8 mouse cellular contexts compared by ENCODE assay signal in the genomic region with DNA sequence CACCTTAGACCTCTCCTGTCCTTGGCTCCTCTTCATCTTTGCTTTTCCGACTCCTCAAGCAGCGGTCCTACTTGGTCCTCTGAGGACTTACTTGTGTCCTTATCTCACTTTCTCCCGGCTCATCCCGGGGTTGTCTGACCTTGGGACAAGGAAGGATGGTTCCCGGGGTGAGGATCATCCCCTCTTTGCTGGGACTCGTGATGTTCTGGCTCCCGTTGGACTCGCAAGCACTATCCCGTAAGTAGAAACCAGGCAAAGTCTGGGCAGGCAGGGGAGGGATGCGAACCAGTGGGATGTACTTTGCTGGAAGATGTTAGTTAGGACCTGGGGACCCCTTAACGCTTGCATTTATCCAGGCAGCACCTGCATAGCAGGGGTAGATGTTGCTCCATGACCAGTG. TPM values are rescaled to one million over a fixed set of nuclear protein-coding genes. Genes with fewer than 3 reads are reported as not detected.
DNase-seq lines count a peak whose midpoint lies in the region; ATAC-seq and TF ChIP-seq lines count a peak whose summit lies in the region.

No protein-coding gene starts in this region.

- H3K27ac ChIP-seq in heart, embryonic 10.5 days = no peak overlapping the region
- H3K27ac ChIP-seq in forebrain, postnatal 0 days (ENCODE audit: low read depth, low read length) = no peak overlapping the region
- H3K27ac ChIP-seq in midbrain, embryonic 10.5 days (replicated peaks) = no peak overlapping the region

- ATAC-seq in forebrain, postnatal 0 days = no peak

- no peaks in the 10 kb centered on the region for H3K9me3 ChIP-seq in heart, embryonic 10.5 days
- H3K9me3 ChIP-seq in E14TG2a.4 (ENCODE audit: low read length) = no peaks in the 10 kb centered on the region
- H3K9me3 ChIP-seq in forebrain, postnatal 0 days (ENCODE audit: low read length) = no peaks in the 10 kb centered on the region
- H3K9me3 ChIP-seq in midbrain, embryonic 10.5 days (replicated peaks) = no peaks in the 10 kb centered on the region

- H3K4me3 ChIP-seq in heart, embryonic 10.5 days = peak overlapping the region; percentile 68
- H3K4me3 ChIP-seq in E14TG2a.4 (replicated peaks; ENCODE audit: low read length) = peak overlapping the region; percentile 75
- peak overlapping the region; percentile 41 for H3K4me3 ChIP-seq in forebrain, postnatal 0 days (ENCODE audit: low read depth, low read length)
- H3K4me3 ChIP-seq in midbrain, embryonic 10.5 days = peak overlapping the region; percentile 65

- peak overlapping the region; percentile 88 for H3K4me2 ChIP-seq in forebrain, postnatal 0 days (ENCODE audit: low read depth)

- no peak overlapping the region for H3K9ac ChIP-seq in forebrain, postnatal 0 days

- TF ChIP-seq CTCF in E14TG2a.4 (conservative IDR thresholded peaks at IDR 0.05; ENCODE audit: low read length) = no peak
- TF ChIP-seq CTCF in forebrain, postnatal 0 days (IDR thresholded peaks at IDR 0.05; ENCODE audit: low read depth) = no peak

- peaks cover 78% of the 10 kb centered on the region for H3K27me3 ChIP-seq in heart, embryonic 10.5 days (ENCODE audit: insufficient read depth, poor library complexity, severe bottlenecking)
- peaks cover 74% of the 10 kb centered on the region for H3K27me3 ChIP-seq in E14TG2a.4 (ENCODE audit: insufficient read depth, low read length)
- peaks cover 35% of the 10 kb centered on the region for H3K27me3 ChIP-seq in forebrain, postnatal 0 days (ENCODE audit: insufficient read depth, low read length)
- H3K27me3 ChIP-seq in midbrain, embryonic 10.5 days (ENCODE audit: low read depth, poor library complexity, severe bottlenecking) = peaks cover 81% of the 10 kb centered on the region

- H3K36me3 ChIP-seq in heart, embryonic 10.5 days = no peaks in the 10 kb centered on the region
- H3K36me3 ChIP-seq in E14TG2a.4 (ENCODE audit: insufficient read depth, low read length) = no peaks in the 10 kb centered on the region
- H3K36me3 ChIP-seq in forebrain, postnatal 0 days (ENCODE audit: insufficient read depth) = no peaks in the 10 kb centered on the region
- no peaks in the 10 kb centered on the region for H3K36me3 ChIP-seq in midbrain, embryonic 10.5 days

- H3K4me1 ChIP-seq in heart, embryonic 10.5 days = peaks cover 30% of the 10 kb centered on the region
- peaks cover 18% of the 10 kb centered on the region for H3K4me1 ChIP-seq in E14TG2a.4 (replicated peaks; ENCODE audit: low read depth, low read length)
- H3K4me1 ChIP-seq in forebrain, postnatal 0 days (ENCODE audit: insufficient read depth) = no peaks in the 10 kb centered on the region
- H3K4me1 ChIP-seq in midbrain, embryonic 10.5 days = peaks cover 28% of the 10 kb centered on the region

- 8% methylated on average over 11 of the region's 11 CpGs for WGBS in heart, embryonic 10.5 days
- 3% methylated on average over 11 of the region's 11 CpGs for WGBS in forebrain, postnatal 0 days
- WGBS in midbrain, embryonic 10.5 days = 6% methylated on average over 11 of the region's 11 CpGs

- peak; percentile 73 for DNase-seq in heart, embryonic 10.5 days (ENCODE audit: low spot score)
- DNase-seq in heart, adult 18-20 months = no peak
- no peak for DNase-seq in forebrain, postnatal 0 days
- peak; percentile 24 for DNase-seq in midbrain, embryonic 10.5 days (ENCODE audit: low spot score)
- no peak for DNase-seq in right cerebral cortex, postnatal 4 days
- no peak for DNase-seq in right cerebral cortex, postnatal 36 days (ENCODE audit: low spot score in 2 of 2)
- no peak for DNase-seq in adrenal gland, postnatal 4 days (ENCODE audit: low spot score in 2 of 2)

RNA-seq across cellular contexts. Expression of gene Chrdl2, which starts 0.4 kb away (rescaled TPM):
- polyA plus RNA-seq in heart, embryonic 10.5 days (2016; fragmentation: Nextera tagmentation; extraction: Ambion mirVana) = 0.65 TPM in 1 of 2 replicates, not detected in the other
- total RNA-seq in heart, adult 18-20 months (2021) = not detected
- total RNA-seq in forebrain, postnatal 0 days (2014; rRNA removed) = not detected in 2 replicates
- polyA plus RNA-seq in forebrain, postnatal 0 days (2015; fragmentation: Nextera tagmentation; extraction: Ambion mirVana) = 0.15 and 0.67 TPM in 2 replicates
- 0.14 and 0.16 TPM in 2 replicates for polyA plus RNA-seq in midbrain, embryonic 10.5 days (2016; fragmentation: Nextera tagmentation; extraction: Ambion mirVana)
- total RNA-seq in adrenal gland, postnatal 4 days (2021) = not detected

RNA-seq across cellular contexts. Expression of gene Rnf169, which starts 26.2 kb away (rescaled TPM):
- 3.1 and 4.3 TPM in 2 replicates for polyA plus RNA-seq in heart, embryonic 10.5 days (2016; fragmentation: Nextera tagmentation; extraction: Ambion mirVana)
- total RNA-seq in heart, adult 18-20 months (2021) = 10 to 100 TPM; 10.6 to 11.3 TPM
- total RNA-seq in forebrain, postnatal 0 days (2014; rRNA removed) = 23.6 and 24.9 TPM in 2 replicates
- 2.6 and 4.3 TPM in 2 replicates for polyA plus RNA-seq in forebrain, postnatal 0 days (2015; fragmentation: Nextera tagmentation; extraction: Ambion mirVana)
- 4.0 and 4.5 TPM in 2 replicates for polyA plus RNA-seq in midbrain, embryonic 10.5 days (2016; fragmentation: Nextera tagmentation; extraction: Ambion mirVana)
- total RNA-seq in adrenal gland, postnatal 4 days (2021) = 10 to 100 TPM; 24.5 to 25.6 TPM

Comparison
In these comparisons a context has a peak if more than half of its experiments do, and no peak if none do; other contexts are left out.
1. DNase-seq: peak in heart, embryonic 10.5 days (single experiment) and midbrain, embryonic 10.5 days (single experiment); none in heart, adult 18-20 months (0 of 2), forebrain, postnatal 0 days (single experiment), right cerebral cortex, postnatal 4 days (single experiment), right cerebral cortex, postnatal 36 days (0 of 2) and adrenal gland, postnatal 4 days (0 of 2).
2. Peak in every context shown above with its lines, with median percentiles within 50 percentile points of each other: H3K4me3 ChIP-seq.